Mouse (Mus musculus) intestine, embryonic 15.5 days (tissue): ENCODE results near the gene Crisp2. TPM values are rescaled to one million over a fixed set of nuclear protein-coding genes. Genes with fewer than 3 reads are reported as not detected.

Experiments used
- polyA plus RNA-seq: library from polyadenylated mRNA; unstranded; fragments of >200 nt; fragmentation: Nextera tagmentation; extraction: Ambion mirVana; gene quantifications from 2 replicates; pipeline ENCODE4 v1.2.1, GENCODE M21; 2015

Gene Crisp2
- polyA plus RNA-seq, 1 experiment from 2014 or later = not detected

Other genes starting within 250 kb of the Crisp2 start
- gene Esp6, start 245.5 kb downstream of the Crisp2 start, polyA plus RNA-seq = not detected in 2 replicates
- not detected in 2 replicates for gene Esp4, start 208.4 kb downstream of the Crisp2 start, polyA plus RNA-seq
- gene Esp3, start 174.9 kb downstream of the Crisp2 start, polyA plus RNA-seq = not detected in 2 replicates
- not detected in 2 replicates for gene Esp1, start 79.9 kb downstream of the Crisp2 start, polyA plus RNA-seq
- gene Rhag, start 4.1 kb upstream of the Crisp2 start, polyA plus RNA-seq = 3.3 and 3.6 TPM in 2 replicates
- gene 9130008F23Rik, start 73.6 kb upstream of the Crisp2 start, polyA plus RNA-seq = 4.4 and 4.8 TPM in 2 replicates
- gene Glyatl3, start 107.3 kb upstream of the Crisp2 start, polyA plus RNA-seq = not detected in 2 replicates
- 42.9 and 44.0 TPM in 2 replicates for gene Mut, start 127.7 kb upstream of the Crisp2 start, polyA plus RNA-seq
- gene Cenpq, start 128.0 kb upstream of the Crisp2 start, polyA plus RNA-seq = 19.2 and 21.0 TPM in 2 replicates